Mouse (Mus musculus) cortical plate, adult 2 months (tissue): Measurements from ENCODE around the gene Pitpnc1.

Experiments used
- CTCF ChIP-seq: fragments of 200-500 bp; IDR thresholded peaks from 2 replicates; pipeline ENCODE4 v1.5.1; 2011; ENCODE audit warnings: mild to moderate bottlenecking, control low read depth, low read length; ENCODE audit not compliant: insufficient read depth; ENCODE audit errors: extremely low read depth
- POLR2A ChIP-seq: fragments of 200-500 bp; IDR thresholded peaks from 2 replicates; pipeline ENCODE4 v1.6.1; 2011; ENCODE audit warnings: mild to moderate bottlenecking, low read length, control low read depth; ENCODE audit not compliant: insufficient read depth; ENCODE audit errors: extremely low read depth

GRCm38 (mm10) chr11:107287215-107288185 is 183.0 kb downstream of the Pitpnc1 start:
- TF ChIP-seq CTCF (no peak), POLR2A (no peak)
